Mouse (Mus musculus): ENCODE results near the gene Zfand6.

Zfand6 gene

GRCm38 (mm10) chr7:84689251-84690100 is at the start of gene Zfand6:
TSS of gene Zfand6 (minus strand) at chr7:84689959.
- in situ Hi-C loops (cut with MboI; ENCODE audit: low sequenced_read_pairs) = no loop called here

GRCm38 (mm10) chr7:84736803-84737202 is 47.0 kb upstream of the Zfand6 start:
- in situ Hi-C loops (cut with MboI; ENCODE audit: low sequenced_read_pairs) = no loop called here

- in situ Hi-C loops (cut with MboI; ENCODE audit: low sequenced_read_pairs) = no loop called here
Observed at GRCm38 (mm10) chr7:84733038-84733437, 43.3 kb upstream of the Zfand6 start.

GRCm38 (mm10) chr7:84732052-84732451 is 42.3 kb upstream of the Zfand6 start:
- in situ Hi-C loops (cut with MboI; ENCODE audit: low sequenced_read_pairs) = no loop called here

- in situ Hi-C loops (cut with MboI; ENCODE audit: low sequenced_read_pairs) = no loop called here
Observed at GRCm38 (mm10) chr7:84731076-84731475, 41.3 kb upstream of the Zfand6 start.

GRCm38 (mm10) chr7:84722804-84723459 is 33.2 kb upstream of the Zfand6 start:
- in situ Hi-C loops (cut with MboI; ENCODE audit: low sequenced_read_pairs) = no loop called here

GRCm38 (mm10) chr7:84710287-84710958 is 20.7 kb upstream of the Zfand6 start:
- in situ Hi-C loops (cut with MboI; ENCODE audit: low sequenced_read_pairs) = no loop called here

- in situ Hi-C loops (cut with MboI; ENCODE audit: low sequenced_read_pairs) = no loop called here
Observed at GRCm38 (mm10) chr7:84706877-84707276, 17.1 kb upstream of the Zfand6 start.

GRCm38 (mm10) chr7:84690101-84690509 is 346 bp upstream of the Zfand6 start:
- in situ Hi-C loops (cut with MboI; ENCODE audit: low sequenced_read_pairs) = no loop called here

- in situ Hi-C loops (cut with MboI; ENCODE audit: low sequenced_read_pairs) = no loop called here
Observed at GRCm38 (mm10) chr7:84687653-84688580, 1.8 kb downstream of the Zfand6 start.

- in situ Hi-C loops (cut with MboI; ENCODE audit: low sequenced_read_pairs) = no loop called here
Observed at GRCm38 (mm10) chr7:84686380-84686779, 3.4 kb downstream of the Zfand6 start.

- in situ Hi-C loops (cut with MboI; ENCODE audit: low sequenced_read_pairs) = no loop called here
Observed at GRCm38 (mm10) chr7:84684675-84685074, 5.1 kb downstream of the Zfand6 start.

- in situ Hi-C loops (cut with MboI; ENCODE audit: low sequenced_read_pairs) = no loop called here
Observed at GRCm38 (mm10) chr7:84681558-84681957, 8.2 kb downstream of the Zfand6 start.

- in situ Hi-C loops (cut with MboI; ENCODE audit: low sequenced_read_pairs) = no loop called here
Observed at GRCm38 (mm10) chr7:84680931-84681330, 8.8 kb downstream of the Zfand6 start.

- in situ Hi-C loops (cut with MboI; ENCODE audit: low sequenced_read_pairs) = no loop called here
Observed at GRCm38 (mm10) chr7:84680092-84680491, 9.7 kb downstream of the Zfand6 start.

- in situ Hi-C loops (cut with MboI; ENCODE audit: low sequenced_read_pairs) = no loop called here
Observed at GRCm38 (mm10) chr7:84679264-84679663, 10.5 kb downstream of the Zfand6 start.

GRCm38 (mm10) chr7:84673103-84673502 is 16.7 kb downstream of the Zfand6 start:
- in situ Hi-C loops (cut with MboI; ENCODE audit: low sequenced_read_pairs) = no loop called here

GRCm38 (mm10) chr7:84669554-84670152 is 20.1 kb downstream of the Zfand6 start:
- in situ Hi-C loops (cut with MboI; ENCODE audit: low sequenced_read_pairs) = no loop called here

GRCm38 (mm10) chr7:84667946-84668345 is 21.8 kb downstream of the Zfand6 start:
- in situ Hi-C loops (cut with MboI; ENCODE audit: low sequenced_read_pairs) = no loop called here

- in situ Hi-C loops (cut with MboI; ENCODE audit: low sequenced_read_pairs) = no loop called here
Observed at GRCm38 (mm10) chr7:84652740-84653139, 37.0 kb downstream of the Zfand6 start.

Data from CH12F3 (cell line).